Mouse (Mus musculus) liver (tissue): ENCODE measurements around the gene Olfr1082.
"Not testable (repeated sequence)": the region's sequence is repeated elsewhere in the genome, so short reads cannot be mapped to it uniquely, and the experiment has no call there.

Source experiments
- DNase-seq: peaks from one replicate; pipeline ENCODE4 v3.0.0-alpha.2; 2020; ENCODE audit warnings: mixed read lengths

Gene Olfr1082

GRCm38 (mm10) chr2:86598866-86599265 is at the start of gene Olfr1082:
Gene Olfr1082, minus strand, starts transcription at chr2:86598966.
- not testable (repeated sequence) for DNase-seq

GRCm38 (mm10) chr2:86639625-86640024 is 40.9 kb upstream of the Olfr1082 start, which contains the start of gene Olfr1084:
Gene Olfr1084, minus strand, starts transcription at chr2:86639725.
- DNase-seq = not testable (repeated sequence)

- DNase-seq = not testable (repeated sequence)
These were observed 40.6 kb downstream of the Olfr1082 start, which contains the start of gene Olfr1080 for GRCm38 (mm10) chr2:86558135-86558534. Gene Olfr1080, minus strand, starts transcription at chr2:86558235.
